Mouse (Mus musculus) CD8-positive naive resting alpha-beta T cell, adult 2 months (primary cell): ENCODE measurements around the gene Gm7030.
"Not testable (repeated sequence)": the region's sequence is repeated elsewhere in the genome, so short reads cannot be mapped to it uniquely, and the experiment has no call there.

Experiments used
- DNase-seq, 2 experiments: peaks; one replicate each; pipeline ENCODE4 v3.0.0; 2022; ENCODE audit warnings: low read depth in 2 of 2, low spot score in 2 of 2

The Gm7030 gene

GRCm38 (mm10) chr17:36136299-36136848 lies 7.1 kb upstream of the Gm7030 start:
- not testable (repeated sequence) for DNase-seq

DNA sequence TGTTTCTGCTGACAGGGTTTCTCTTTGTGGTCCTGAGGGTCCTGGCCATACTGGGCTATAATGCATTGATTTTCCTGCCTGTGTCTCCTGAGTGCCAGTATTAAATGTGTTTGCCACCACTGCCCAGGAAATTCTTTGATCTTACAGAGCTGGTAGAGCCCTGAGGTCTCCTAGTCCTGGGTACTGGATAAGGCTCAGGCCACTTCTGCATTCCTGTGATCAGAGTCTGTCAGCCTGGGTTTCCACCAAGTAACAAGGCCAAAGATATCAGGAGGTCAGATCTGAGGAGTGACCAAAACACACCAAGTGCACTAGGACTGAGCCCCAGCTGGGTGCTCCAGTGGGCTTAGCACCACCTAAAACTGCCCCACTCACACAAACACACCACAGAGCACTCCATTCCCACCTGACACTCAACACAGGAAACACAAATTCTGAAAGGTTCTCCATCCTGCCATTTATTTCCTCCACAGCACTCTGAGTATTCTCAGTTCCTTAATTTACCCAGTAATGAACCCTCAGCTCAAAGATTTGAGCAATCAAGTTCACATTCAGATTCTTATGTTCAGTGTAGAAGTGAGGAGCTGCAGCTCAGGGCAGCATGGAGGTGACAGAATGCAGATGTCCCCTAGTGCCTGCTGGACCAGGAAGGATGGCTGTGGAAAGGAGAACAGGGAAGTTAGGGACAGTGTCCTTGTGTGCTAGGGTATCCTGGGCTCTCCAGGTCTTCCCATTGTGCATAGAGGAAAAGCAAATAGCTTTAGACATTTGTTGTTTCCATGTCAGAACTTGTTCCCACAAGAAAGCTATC lies 6.4 kb upstream of the Gm7030 start:
- not testable (repeated sequence) for DNase-seq

- no peak for DNase-seq
Measured at GRCm38 (mm10) chr17:36131516-36132265, 2.5 kb upstream of the Gm7030 start.

DNA sequence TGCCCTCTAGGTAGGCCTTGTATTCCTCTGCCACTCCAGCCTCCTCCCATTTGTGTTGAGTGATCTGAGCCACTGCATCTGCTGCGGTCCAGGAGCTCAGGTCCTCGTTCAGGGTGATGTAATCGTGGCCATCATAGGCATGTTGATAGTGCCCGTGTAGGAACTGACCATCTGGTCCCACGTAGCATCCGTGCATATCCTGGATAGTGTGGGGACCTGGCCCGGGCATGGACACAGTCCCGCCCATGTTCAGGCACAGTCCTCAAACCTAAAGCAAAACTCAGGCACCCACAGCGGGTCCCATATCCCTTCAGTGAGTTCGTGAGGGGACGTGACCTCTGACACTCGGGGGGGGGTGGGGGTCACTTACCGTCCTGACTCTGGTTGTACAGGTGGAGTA lies 700 bp downstream of the Gm7030 start:
- not testable (repeated sequence) for DNase-seq

- DNase-seq, result not testable (repeated sequence)
Measured at GRCm38 (mm10) chr17:36124111-36124510, 5.1 kb downstream of the Gm7030 start.

DNA sequence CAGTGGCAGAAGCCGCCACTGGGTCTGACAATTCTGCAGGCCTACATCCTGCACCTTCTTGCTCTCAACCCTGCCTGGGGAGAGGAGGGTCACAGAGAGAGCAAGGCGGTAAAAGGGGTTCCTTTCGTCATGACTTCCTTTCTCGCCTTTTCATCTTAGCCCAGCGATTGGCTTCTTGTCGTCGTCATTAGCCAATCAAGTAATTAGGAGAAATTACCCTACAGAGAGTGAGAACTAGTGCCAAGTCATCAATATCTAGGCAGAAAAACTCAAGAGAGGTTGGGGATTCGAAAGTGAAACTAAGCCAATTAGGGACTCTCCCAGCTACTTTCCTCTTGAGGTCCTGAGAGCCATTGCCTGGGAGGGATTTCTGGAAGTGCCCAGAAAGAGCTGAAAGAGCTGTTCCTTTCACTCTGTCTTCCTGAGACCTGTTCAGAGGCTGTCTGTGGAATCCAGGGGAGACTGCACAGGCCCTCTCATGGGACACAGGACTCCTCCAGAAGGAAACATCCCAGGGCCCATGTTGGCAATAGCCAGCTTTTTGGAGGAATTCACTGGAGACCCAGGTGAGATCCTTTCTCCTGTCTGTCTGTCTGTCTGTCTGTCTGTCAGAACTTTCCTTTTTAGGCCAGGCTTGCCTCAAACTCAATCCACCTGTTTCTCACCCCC lies 7.7 kb downstream of the Gm7030 start, which contains the start of gene Gm19684:
Gene Gm19684, plus strand, starts transcription at position 327 of the 669 bp plus-strand sequence.
- peak; percentile 71 to 80 for DNase-seq

- not testable (repeated sequence) for DNase-seq
Measured at GRCm38 (mm10) chr17:36120839-36121238, 8.4 kb downstream of the Gm7030 start.

DNA sequence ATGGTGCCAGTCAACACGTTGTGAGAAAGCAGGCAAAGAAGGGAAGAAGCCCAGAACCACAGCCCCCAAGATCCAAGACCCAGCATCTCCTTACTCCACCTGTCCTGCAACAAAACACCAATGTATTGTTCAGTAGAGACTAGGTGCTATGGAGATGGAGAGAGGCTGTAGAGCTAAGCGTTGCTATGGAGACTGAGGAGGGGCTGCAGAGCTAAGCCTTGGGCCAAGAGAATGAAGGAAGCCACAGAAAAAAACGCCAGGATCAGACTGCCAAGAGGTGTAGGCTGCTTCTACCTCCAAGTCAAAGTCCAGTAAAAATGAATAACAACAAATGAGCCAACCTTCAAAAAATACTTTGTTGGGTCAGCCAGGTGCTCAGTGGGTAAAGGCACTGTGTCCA lies 12.7 kb downstream of the Gm7030 start:
- DNase-seq, result not testable (repeated sequence)

GRCm38 (mm10) chr17:36113979-36114593 lies 15.1 kb downstream of the Gm7030 start:
- DNase-seq, result peak in 1 of 2 experiments; percentile 43

- peak; percentile 51 to 60 for DNase-seq
Measured at GRCm38 (mm10) chr17:36111510-36111868, 17.7 kb downstream of the Gm7030 start.

- DNase-seq, result peak in 1 of 2 experiments; percentile 56
Measured at GRCm38 (mm10) chr17:36110641-36111509, 18.4 kb downstream of the Gm7030 start.

- not testable (repeated sequence) for DNase-seq
Measured at GRCm38 (mm10) chr17:36110129-36110528, 19.1 kb downstream of the Gm7030 start.

DNA sequence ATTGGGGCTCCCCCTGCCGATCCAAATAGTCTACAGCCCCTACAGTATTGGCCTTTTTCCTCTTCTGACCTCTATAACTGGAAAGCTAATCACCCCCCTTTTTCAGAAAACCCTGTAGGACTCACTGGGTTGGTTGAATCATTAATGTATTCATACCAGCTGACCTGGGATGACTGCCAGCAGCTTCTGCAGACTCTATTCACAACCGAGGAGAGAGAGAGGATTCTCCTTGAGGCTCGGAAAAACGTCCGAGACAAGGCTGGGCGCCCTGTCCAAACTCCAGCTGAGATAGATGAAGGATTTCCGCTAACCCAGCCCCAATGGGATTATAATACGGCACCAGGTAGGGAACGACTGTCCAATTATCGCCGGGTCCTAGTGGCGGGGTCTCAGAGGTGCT lies 27.1 kb downstream of the Gm7030 start:
- DNase-seq, result not testable (repeated sequence)

DNA sequence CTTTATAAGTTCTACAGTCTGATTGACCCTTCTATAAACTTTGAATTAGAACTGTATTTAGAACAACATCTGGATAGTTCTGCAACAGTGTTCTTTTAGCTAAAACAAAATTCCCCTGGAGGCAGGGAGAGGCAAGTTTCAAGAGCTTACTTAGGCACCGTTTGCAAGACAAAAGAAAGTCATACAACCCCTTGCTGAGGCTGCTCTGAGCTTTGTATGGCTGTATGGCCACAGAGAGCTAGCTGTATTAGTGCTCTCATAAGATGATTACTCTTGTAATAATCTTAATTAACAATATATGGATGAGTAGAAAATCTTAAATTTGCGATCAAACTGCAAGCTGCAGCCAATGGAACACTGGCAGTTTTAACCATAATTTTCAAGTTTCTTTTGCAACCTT lies 29.6 kb downstream of the Gm7030 start:
- not testable (repeated sequence) for DNase-seq

GRCm38 (mm10) chr17:36093936-36094335 lies 35.3 kb downstream of the Gm7030 start:
- DNase-seq, result no peak

DNA sequence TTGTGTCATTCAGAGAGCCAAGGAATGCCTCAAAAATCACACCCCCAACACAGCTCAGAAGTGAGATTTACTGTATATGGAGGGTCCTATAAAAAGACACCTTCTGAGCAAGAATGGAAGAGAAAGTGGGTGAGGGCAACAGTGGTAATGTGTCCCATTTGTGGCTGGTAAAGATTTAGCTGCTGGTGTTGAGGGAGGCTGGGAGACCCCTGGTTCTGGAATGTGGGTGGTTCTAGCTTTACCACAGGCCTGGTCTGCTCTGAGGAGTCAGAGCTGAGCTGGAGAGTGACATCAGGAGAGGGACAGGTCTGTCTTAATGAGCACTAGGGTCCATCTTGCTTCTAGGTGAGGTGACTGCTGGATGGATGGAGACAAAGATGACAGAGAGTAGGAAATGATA lies 36.7 kb downstream of the Gm7030 start:
- DNase-seq, result not testable (repeated sequence)

DNA sequence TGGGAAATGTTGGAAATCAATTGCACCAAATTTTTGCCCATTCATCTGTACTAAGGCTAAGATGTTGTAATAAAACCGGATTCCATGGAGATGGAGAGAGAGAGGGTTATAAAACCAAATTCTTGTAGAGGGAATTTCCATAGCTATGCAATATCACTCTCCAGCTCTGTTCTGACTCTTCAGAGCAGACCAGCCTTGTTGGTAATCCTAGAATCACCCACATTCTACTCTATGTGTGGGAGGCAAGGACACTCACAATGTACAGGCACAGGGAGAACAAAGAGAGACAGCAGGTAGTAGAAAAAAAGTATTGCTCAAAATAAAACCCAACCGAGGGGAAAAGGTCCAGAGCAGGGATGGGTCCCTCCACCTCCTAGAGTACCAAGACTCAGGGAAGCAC lies 37.3 kb downstream of the Gm7030 start:
- not testable (repeated sequence) for DNase-seq

GRCm38 (mm10) chr17:36085976-36086375 lies 43.2 kb downstream of the Gm7030 start:
- not testable (repeated sequence) for DNase-seq

- DNase-seq, result peak; percentile 17 to 32
Measured at GRCm38 (mm10) chr17:36083870-36084451, 45.3 kb downstream of the Gm7030 start.
